Mouse (Mus musculus): ENCODE data around the gene Mlc1. TPM values are rescaled to one million over a fixed set of nuclear protein-coding genes. Genes with fewer than 3 reads are reported as not detected.

The Mlc1 gene
- polyA plus RNA-seq, 1 experiment from 2014 or later: 0.07 TPM

DNA sequence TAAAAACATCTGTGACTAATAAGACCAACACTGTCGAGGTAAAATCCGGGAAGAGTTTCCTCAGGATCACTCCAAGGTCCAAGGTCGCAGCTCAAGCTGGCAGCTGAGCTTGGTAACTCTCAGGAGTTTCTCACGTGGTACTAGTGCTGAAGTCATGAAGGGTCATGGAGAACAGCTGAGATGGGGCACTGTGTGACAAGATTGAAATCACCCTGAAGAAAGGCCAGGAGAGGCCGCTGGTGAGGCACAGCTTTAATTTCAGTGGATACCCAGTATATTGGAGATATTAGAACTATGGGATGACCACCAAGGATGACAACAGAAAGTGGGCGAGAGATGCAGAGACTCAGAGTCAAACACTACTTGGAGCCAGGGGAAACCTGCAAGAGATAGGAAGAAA, 32.0 kb downstream of the Mlc1 start:
- no peak overlapping the region for H3K4me3 ChIP-seq (replicated peaks; ENCODE audit: low read depth, low read length)
- H3K27me3 ChIP-seq (ENCODE audit: insufficient read depth, low read length): no peaks in the 10 kb centered on the region
- 40% methylated on average over 6 of the region's 6 CpGs for WGBS
- H3K9ac ChIP-seq (ENCODE audit: low read depth, low read length): no peak overlapping the region
- TF ChIP-seq CTCF (IDR thresholded peaks at IDR 0.05; ENCODE audit: low read depth): peak; percentile 39; the same call in 1 of the 2 replicates
- ATAC-seq (replicated peaks; ENCODE audit: low FRiP score, low read depth) (no peak), DNase-seq (ENCODE audit: low spot score) (no peak)
- H3K4me1 ChIP-seq (replicated peaks; ENCODE audit: insufficient read depth, low read length): no peaks in the 10 kb centered on the region
- no peak overlapping the region for H3K4me2 ChIP-seq (ENCODE audit: low read length)
- H3K27ac ChIP-seq: no peak overlapping the region
- H3K36me3 ChIP-seq (ENCODE audit: insufficient read depth, low read length): no peaks in the 10 kb centered on the region
- H3K9me3 ChIP-seq (replicated peaks; ENCODE audit: low read length): no peaks in the 10 kb centered on the region

DNA sequence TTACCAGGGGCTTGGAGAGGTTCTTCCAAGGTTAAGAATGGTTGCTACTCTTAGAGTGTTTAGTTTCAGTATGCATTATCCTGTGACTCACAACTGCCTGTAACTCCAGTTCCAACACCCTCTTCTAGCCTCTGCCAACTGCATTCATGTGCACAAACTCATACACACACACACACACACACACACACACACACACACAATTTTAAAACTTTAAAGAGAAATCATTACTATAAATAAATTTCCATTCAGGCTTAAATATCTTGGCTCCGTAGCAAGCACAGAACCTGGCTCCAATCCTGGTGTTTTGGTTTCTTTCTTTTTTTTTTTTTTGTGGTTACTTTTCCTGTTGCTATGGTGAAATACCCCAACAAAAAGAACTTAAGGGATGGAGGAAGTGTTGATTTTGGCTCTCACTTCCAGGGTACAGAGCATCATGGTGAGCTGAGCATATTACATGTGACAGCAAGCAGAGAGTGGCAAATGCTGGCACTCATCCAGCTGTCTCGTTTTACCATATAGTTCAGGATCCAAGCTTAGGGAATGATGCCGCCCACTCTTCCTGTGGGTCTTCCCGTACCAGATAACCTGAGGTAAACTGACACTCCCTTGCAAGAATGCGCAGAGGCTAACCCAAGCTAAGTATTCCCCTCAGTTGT, 34.8 kb downstream of the Mlc1 start:
- no peak overlapping the region for H3K27ac ChIP-seq
- no peaks in the 10 kb centered on the region for H3K36me3 ChIP-seq (ENCODE audit: insufficient read depth, low read length)
- H3K9ac ChIP-seq (ENCODE audit: low read depth, low read length): no peak overlapping the region
- no peak for ATAC-seq (replicated peaks; ENCODE audit: low FRiP score, low read depth)
- no peaks in the 10 kb centered on the region for H3K27me3 ChIP-seq (ENCODE audit: insufficient read depth, low read length)
- no peaks in the 10 kb centered on the region for H3K9me3 ChIP-seq (replicated peaks; ENCODE audit: low read length)
- no peak overlapping the region for H3K4me3 ChIP-seq (replicated peaks; ENCODE audit: low read depth, low read length)
- WGBS: 71% methylated on average over 5 of the region's 5 CpGs
- TF ChIP-seq CTCF (IDR thresholded peaks at IDR 0.05; ENCODE audit: low read depth): no peak
- no peaks in the 10 kb centered on the region for H3K4me1 ChIP-seq (replicated peaks; ENCODE audit: insufficient read depth, low read length)
- DNase-seq (ENCODE audit: low spot score): no peak
- no peak overlapping the region for H3K4me2 ChIP-seq (ENCODE audit: low read length)

DNA sequence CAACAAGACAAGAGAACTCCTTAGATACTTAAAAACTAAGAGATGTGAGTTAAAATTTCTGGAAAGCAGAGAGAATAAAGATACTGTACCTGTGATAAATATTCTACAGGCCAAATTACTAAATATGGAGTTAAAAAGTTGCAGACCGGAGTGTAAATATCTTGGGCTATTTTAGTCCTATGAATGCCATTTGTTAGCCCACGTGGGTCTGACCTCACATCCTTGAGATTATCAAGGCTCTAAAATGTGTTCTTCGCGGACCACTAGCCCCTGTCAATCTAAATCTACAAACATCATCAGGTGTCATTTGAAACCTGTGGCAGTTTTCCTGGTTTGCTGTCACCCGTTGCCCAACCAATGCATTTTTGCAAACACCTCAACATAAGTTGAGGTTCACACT, 36.0 kb downstream of the Mlc1 start:
- ATAC-seq (replicated peaks; ENCODE audit: low FRiP score, low read depth) (no peak), DNase-seq (ENCODE audit: low spot score) (no peak)
- H3K4me3 ChIP-seq (replicated peaks; ENCODE audit: low read depth, low read length): no peak overlapping the region
- H3K9ac ChIP-seq (ENCODE audit: low read depth, low read length): no peak overlapping the region
- no peaks in the 10 kb centered on the region for H3K9me3 ChIP-seq (replicated peaks; ENCODE audit: low read length)
- TF ChIP-seq CTCF (IDR thresholded peaks at IDR 0.05; ENCODE audit: low read depth): no peak
- no peak overlapping the region for H3K4me2 ChIP-seq (ENCODE audit: low read length)
- no peaks in the 10 kb centered on the region for H3K4me1 ChIP-seq (replicated peaks; ENCODE audit: insufficient read depth, low read length)
- H3K27me3 ChIP-seq (ENCODE audit: insufficient read depth, low read length): no peaks in the 10 kb centered on the region
- H3K36me3 ChIP-seq (ENCODE audit: insufficient read depth, low read length): no peaks in the 10 kb centered on the region
- 68% methylated on average over 5 of the region's 5 CpGs for WGBS
- no peak overlapping the region for H3K27ac ChIP-seq

DNA sequence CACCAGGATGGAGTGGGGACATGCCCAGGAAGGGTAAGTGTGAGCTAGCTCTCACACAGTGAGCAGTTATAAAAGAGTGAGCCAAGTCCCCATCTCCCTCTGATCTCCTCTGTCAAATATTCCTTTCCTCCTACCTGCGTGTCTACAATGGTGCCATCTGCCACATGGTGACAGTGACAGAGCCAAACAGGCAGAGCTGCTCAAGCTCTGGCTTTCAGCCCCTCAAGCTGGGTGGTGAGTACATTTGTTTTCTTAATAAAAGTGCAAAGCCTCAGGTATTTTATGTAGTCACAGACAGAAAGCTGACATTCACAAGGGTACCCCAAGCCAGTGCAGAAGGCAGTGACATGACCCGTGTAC, 41.5 kb downstream of the Mlc1 start:
- Histone ChIP-seq H3K4me2 (ENCODE audit: low read length) (no peak overlapping the region), H3K4me3 (replicated peaks; ENCODE audit: low read depth, low read length) (no peak overlapping the region), H3K27me3 (ENCODE audit: insufficient read depth, low read length) (no peaks in the 10 kb centered on the region), H3K9me3 (replicated peaks; ENCODE audit: low read length) (no peaks in the 10 kb centered on the region), H3K36me3 (ENCODE audit: insufficient read depth, low read length) (no peaks in the 10 kb centered on the region), H3K9ac (ENCODE audit: low read depth, low read length) (no peak overlapping the region), H3K27ac (no peak overlapping the region), H3K4me1 (replicated peaks; ENCODE audit: insufficient read depth, low read length) (no peaks in the 10 kb centered on the region)
- ATAC-seq (replicated peaks; ENCODE audit: low FRiP score, low read depth) (no peak), DNase-seq (ENCODE audit: low spot score) (no peak)
- TF ChIP-seq CTCF (IDR thresholded peaks at IDR 0.05; ENCODE audit: low read depth): no peak
- 73% methylated on average over 2 of the region's 2 CpGs for WGBS

DNA sequence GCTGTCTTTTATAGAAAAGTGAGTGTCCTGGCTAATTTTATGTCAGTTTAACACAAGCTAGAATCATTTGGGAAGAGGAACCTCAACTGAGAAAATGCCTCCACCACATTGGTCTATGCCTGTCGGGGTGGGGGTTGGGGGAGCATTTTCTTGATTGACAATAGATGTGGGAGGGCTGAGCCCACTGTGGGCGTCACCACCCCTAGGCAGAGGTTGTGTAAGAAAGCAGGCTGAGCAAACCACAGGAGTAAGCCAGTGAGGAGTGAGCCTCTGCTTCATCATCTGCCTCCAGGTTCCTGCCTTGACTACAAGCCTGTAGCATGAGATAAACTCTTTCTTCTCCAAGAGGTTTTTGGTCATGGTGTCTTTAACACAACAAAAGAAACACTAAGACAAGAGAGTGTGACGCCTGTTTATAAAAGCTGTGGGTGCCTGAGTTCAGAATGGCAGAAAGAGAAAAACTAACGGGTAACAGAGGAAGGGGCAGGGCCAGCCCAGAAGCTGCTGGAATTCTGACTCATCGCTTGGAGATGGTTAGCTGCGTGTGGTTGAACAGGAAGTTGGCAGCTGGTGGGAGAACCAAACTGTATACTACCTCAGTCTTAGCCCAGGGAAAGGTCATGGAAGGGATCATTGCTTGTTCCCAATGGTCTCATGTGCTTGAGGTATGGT, 42.1 kb downstream of the Mlc1 start:
- Histone ChIP-seq H3K27me3 (ENCODE audit: insufficient read depth, low read length) (no peaks in the 10 kb centered on the region), H3K9ac (ENCODE audit: low read depth, low read length) (no peak overlapping the region), H3K36me3 (ENCODE audit: insufficient read depth, low read length) (no peaks in the 10 kb centered on the region), H3K4me1 (replicated peaks; ENCODE audit: insufficient read depth, low read length) (no peaks in the 10 kb centered on the region), H3K9me3 (replicated peaks; ENCODE audit: low read length) (no peaks in the 10 kb centered on the region), H3K4me2 (ENCODE audit: low read length) (no peak overlapping the region), H3K4me3 (replicated peaks; ENCODE audit: low read depth, low read length) (no peak overlapping the region), H3K27ac (no peak overlapping the region)
- ATAC-seq (replicated peaks; ENCODE audit: low FRiP score, low read depth) (no peak), DNase-seq (ENCODE audit: low spot score) (no peak)
- TF ChIP-seq CTCF (IDR thresholded peaks at IDR 0.05; ENCODE audit: low read depth): no peak
- 70% methylated on average over 6 of the region's 6 CpGs for WGBS

DNA sequence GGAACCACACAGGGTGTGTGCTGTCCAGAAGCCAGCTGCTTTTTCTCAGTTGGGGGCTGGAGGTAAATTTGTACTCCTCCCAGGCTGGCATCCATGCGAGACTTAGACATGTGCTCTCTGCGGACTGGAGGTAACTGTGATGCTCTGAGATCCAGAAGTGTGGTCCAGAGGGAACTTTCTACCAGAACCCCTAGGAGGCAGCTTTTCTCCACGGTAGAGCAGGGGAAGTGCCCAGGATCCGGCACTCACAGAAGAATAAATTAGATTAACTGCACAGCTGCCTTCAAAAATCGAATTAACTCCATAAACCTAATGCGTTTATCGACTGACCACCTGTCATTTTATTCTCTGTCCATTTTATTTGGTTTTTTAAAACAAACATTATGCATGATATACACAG, 44.7 kb downstream of the Mlc1 start:
- no peaks in the 10 kb centered on the region for H3K36me3 ChIP-seq (ENCODE audit: insufficient read depth, low read length)
- ATAC-seq (replicated peaks; ENCODE audit: low FRiP score, low read depth) (no peak), DNase-seq (ENCODE audit: low spot score) (peak; percentile 57)
- peak; percentile 60 for TF ChIP-seq CTCF (IDR thresholded peaks at IDR 0.05; ENCODE audit: low read depth)
- H3K27me3 ChIP-seq (ENCODE audit: insufficient read depth, low read length): no peaks in the 10 kb centered on the region
- H3K4me2 ChIP-seq (ENCODE audit: low read length): no peak overlapping the region
- H3K27ac ChIP-seq: no peak overlapping the region
- no peak overlapping the region for H3K4me3 ChIP-seq (replicated peaks; ENCODE audit: low read depth, low read length)
- no peaks in the 10 kb centered on the region for H3K4me1 ChIP-seq (replicated peaks; ENCODE audit: insufficient read depth, low read length)
- H3K9ac ChIP-seq (ENCODE audit: low read depth, low read length): no peak overlapping the region
- H3K9me3 ChIP-seq (replicated peaks; ENCODE audit: low read length): no peaks in the 10 kb centered on the region
- WGBS: 44% methylated on average over 7 of the region's 7 CpGs

Measured in kidney, postnatal 0 days (tissue).